Mouse (Mus musculus): ENCODE measurements around the gene Nek8. TPM values are rescaled to one million over a fixed set of nuclear protein-coding genes. Genes with fewer than 3 reads are reported as not detected.

Nek8 gene
- polyA plus RNA-seq, 1 experiment from 2014 or later: 4.2 TPM

GRCm38 (mm10) chr11:78116146-78116410, 60.4 kb downstream of the Nek8 start:
- H3K4me3 ChIP-seq (replicated peaks; ENCODE audit: low read depth, low read length): peak overlapping the region; percentile 78
- H3K9ac ChIP-seq (replicated peaks; ENCODE audit: low read length): peak overlapping the region; percentile 69
- H3K4me2 ChIP-seq (ENCODE audit: low read length): peak overlapping the region; percentile 66
- H3K36me3 ChIP-seq (ENCODE audit: control insufficient read depth, insufficient read depth, low read length): no peaks in the 10 kb centered on the region
- H3K27ac ChIP-seq (replicated peaks; ENCODE audit: low read depth, low read length): peak overlapping the region; percentile 94
- H3K4me1 ChIP-seq (ENCODE audit: control insufficient read depth, insufficient read depth, low read length): peaks cover 33% of the 10 kb centered on the region
- DNase-seq: no peak
- no peak for ATAC-seq (ENCODE audit: low FRiP score, low TSS enrichment)
- no peaks in the 10 kb centered on the region for H3K9me3 ChIP-seq (ENCODE audit: control insufficient read depth, low read length)
- 3% methylated on average over 5 of the region's 5 CpGs for WGBS
- no peaks in the 10 kb centered on the region for H3K27me3 ChIP-seq (ENCODE audit: control insufficient read depth, insufficient read depth, low read length)

Small RNA genes lying within 50 kb of the gene (microRNA-seq; reads per million reads assigned to microRNA genes)
- not detected for gene Mir7653

Other genes starting within 250 kb of the Nek8 start
- 121 and 124 TPM in 2 replicates for gene Sez6, start 245.9 kb downstream of the Nek8 start, polyA plus RNA-seq (2014; fragmentation: Nextera tagmentation; extraction: Ambion mirVana)
- gene Phf12, start 193.9 kb downstream of the Nek8 start, polyA plus RNA-seq (2014; fragmentation: Nextera tagmentation; extraction: Ambion mirVana): 18.5 and 20.3 TPM in 2 replicates
- 51.3 and 62.5 TPM in 2 replicates for gene Dhrs13, start 144.4 kb downstream of the Nek8 start, polyA plus RNA-seq (2014; fragmentation: Nextera tagmentation; extraction: Ambion mirVana)
- 57.4 and 64.8 TPM in 2 replicates for gene Flot2, start 138.7 kb downstream of the Nek8 start, polyA plus RNA-seq (2014; fragmentation: Nextera tagmentation; extraction: Ambion mirVana)
- gene Eral1, start 96.3 kb downstream of the Nek8 start, polyA plus RNA-seq (2014; fragmentation: Nextera tagmentation; extraction: Ambion mirVana): 33.2 and 35.8 TPM in 2 replicates
- 29.3 and 30.4 TPM in 2 replicates for gene Fam222b, start 82.0 kb downstream of the Nek8 start, polyA plus RNA-seq (2014; fragmentation: Nextera tagmentation; extraction: Ambion mirVana)
- 68.4 and 103 TPM in 2 replicates for gene Traf4, start 11.1 kb downstream of the Nek8 start, polyA plus RNA-seq (2014; fragmentation: Nextera tagmentation; extraction: Ambion mirVana)
- 6.4 and 6.9 TPM in 2 replicates for gene Tlcd1, start within 50 bp of the Nek8 start, polyA plus RNA-seq (2014; fragmentation: Nextera tagmentation; extraction: Ambion mirVana)
- 977 and 1,164 TPM in 2 replicates for gene Rpl23a, start 6.9 kb upstream of the Nek8 start, polyA plus RNA-seq (2014; fragmentation: Nextera tagmentation; extraction: Ambion mirVana)
- gene Rab34, start 11.8 kb upstream of the Nek8 start, polyA plus RNA-seq (2014; fragmentation: Nextera tagmentation; extraction: Ambion mirVana): 51.7 and 53.3 TPM in 2 replicates
- 0.97 and 1.0 TPM in 2 replicates for gene Proca1, start 16.7 kb upstream of the Nek8 start, polyA plus RNA-seq (2014; fragmentation: Nextera tagmentation; extraction: Ambion mirVana)
- 84.5 and 99.1 TPM in 2 replicates for gene Sdf2, start 69.1 kb upstream of the Nek8 start, polyA plus RNA-seq (2014; fragmentation: Nextera tagmentation; extraction: Ambion mirVana)
- gene Supt6, start 69.3 kb upstream of the Nek8 start, polyA plus RNA-seq (2014; fragmentation: Nextera tagmentation; extraction: Ambion mirVana): 21.2 and 29.5 TPM in 2 replicates
- gene 2610507B11Rik, start 85.1 kb upstream of the Nek8 start, polyA plus RNA-seq (2014; fragmentation: Nextera tagmentation; extraction: Ambion mirVana): 52.8 and 72.1 TPM in 2 replicates
- 0.15 and 0.34 TPM in 2 replicates for gene BC030499, start 114.2 kb upstream of the Nek8 start, polyA plus RNA-seq (2014; fragmentation: Nextera tagmentation; extraction: Ambion mirVana)
- gene Spag5, start 124.9 kb upstream of the Nek8 start, polyA plus RNA-seq (2014; fragmentation: Nextera tagmentation; extraction: Ambion mirVana): 5.8 and 8.7 TPM in 2 replicates
- 71.2 and 89.5 TPM in 2 replicates for gene Aldoc, start 146.3 kb upstream of the Nek8 start, polyA plus RNA-seq (2014; fragmentation: Nextera tagmentation; extraction: Ambion mirVana)
- gene Pigs, start 151.7 kb upstream of the Nek8 start, polyA plus RNA-seq (2014; fragmentation: Nextera tagmentation; extraction: Ambion mirVana): 54.7 and 63.6 TPM in 2 replicates
- gene Unc119, start 166.8 kb upstream of the Nek8 start, polyA plus RNA-seq (2014; fragmentation: Nextera tagmentation; extraction: Ambion mirVana): 78.3 and 98.1 TPM in 2 replicates
- gene Foxn1, start 209.9 kb upstream of the Nek8 start, polyA plus RNA-seq (2014; fragmentation: Nextera tagmentation; extraction: Ambion mirVana): not detected in 2 replicates
- gene Slc13a2, start 245.5 kb upstream of the Nek8 start, polyA plus RNA-seq (2014; fragmentation: Nextera tagmentation; extraction: Ambion mirVana): not detected in 2 replicates

Measured in midbrain, embryonic 14.5 days (tissue).